ENCODE assay signal across 24 mouse cellular contexts in genomic region chr15:78462981-78463380, GRCm38 (mm10). TPM values are rescaled to one million over a fixed set of nuclear protein-coding genes. Genes with fewer than 3 reads are reported as not detected.
DNase-seq lines count a peak whose midpoint lies in the region; ATAC-seq and TF ChIP-seq lines count a peak whose summit lies in the region.
"Had no signal": no experiment of that assay in that cellular context is flagged by ENCODE, and none has a peak within 500 bp of the region (broad histone marks: within the 10 kb centered on the region; RNA-seq: fewer than 3 reads in every experiment).

No protein-coding gene starts in this region.

- no peak for ATAC-seq in lung, embryonic 14.5 days (ENCODE audit: insufficient read depth)
- peak; percentile 54 for ATAC-seq in megakaryocyte-erythroid progenitor cell, adult 5-6 weeks (replicated peaks; ENCODE audit: low FRiP score, low TSS enrichment, poor library complexity, severe bottlenecking)
- ATAC-seq in liver, embryonic 11.5 days (replicated peaks; ENCODE audit: low FRiP score) = no peak
- ATAC-seq: intestine, postnatal 0 days had no signal

- no peak for TF ChIP-seq POLR2A in lung, adult 2 months (IDR thresholded peaks at IDR 0.05; ENCODE audit: borderline replicate concordance, extremely low read depth, low read depth, low read length)

- WGBS in lung, embryonic 14.5 days = 37% methylated on average over 2 of the region's 2 CpGs
- 25% methylated on average over 2 of the region's 2 CpGs for WGBS in lung, adult 2 months
- 44% methylated on average over 2 of the region's 2 CpGs for WGBS in liver, embryonic 11.5 days
- 71% methylated on average over 2 of the region's 2 CpGs for WGBS in limb, embryonic 10.5 days

- DNase-seq in lung, embryonic 14.5 days = no peak
- no peak for DNase-seq in lung, adult 2 months
- DNase-seq in T-cell, adult 2 months (ENCODE audit: low spot score) = peak; percentile 70
- DNase-seq in thymus, postnatal 25 days = peak; percentile 50
- DNase-seq in cerebellum, postnatal 14 days = no peak
- DNase-seq in liver, embryonic 11.5 days (ENCODE audit: low spot score) = no peak
- no peak for DNase-seq in limb, embryonic 10.5 days (ENCODE audit: low spot score)
- DNase-seq: adrenal gland, postnatal 36 days; cerebellum, adult 11-12 months; gastrocnemius, adult 2 months; lung, postnatal 36 days; retina, postnatal 1 day had no signal

- H3K9me3 ChIP-seq in lung, embryonic 14.5 days (ENCODE audit: low read depth, low read length) = no peaks in the 10 kb centered on the region
- no peaks in the 10 kb centered on the region for H3K9me3 ChIP-seq in liver, embryonic 11.5 days (ENCODE audit: control insufficient read depth, low read length)
- H3K9me3 ChIP-seq in limb, embryonic 10.5 days (replicated peaks) = no peaks in the 10 kb centered on the region
- H3K9me3 ChIP-seq: embryonic facial prominence, embryonic 10.5 days; heart, embryonic 12.5 days; kidney, embryonic 15.5 days had no signal

- TF ChIP-seq CTCF in lung, embryonic 14.5 days (IDR thresholded peaks at IDR 0.05; ENCODE audit: low read depth) = 0 out of 2 replicates have a peak, but pooled peaks have one; percentile 7
- no peak for TF ChIP-seq CTCF in lung, adult 2 months (IDR thresholded peaks at IDR 0.05; ENCODE audit: insufficient read depth, low read length)

- H3K4me2 ChIP-seq in lung, embryonic 14.5 days = no peak overlapping the region
- no peak overlapping the region for H3K4me2 ChIP-seq in liver, embryonic 11.5 days
- H3K4me2 ChIP-seq: heart, embryonic 12.5 days; hindbrain, embryonic 14.5 days; kidney, embryonic 15.5 days; midbrain, embryonic 11.5 days had no signal

- no peak overlapping the region for H3K9ac ChIP-seq in lung, embryonic 14.5 days
- H3K9ac ChIP-seq in liver, embryonic 11.5 days (ENCODE audit: low read depth, low read length) = no peak overlapping the region
- H3K9ac ChIP-seq: heart, embryonic 12.5 days; hindbrain, embryonic 14.5 days; kidney, embryonic 15.5 days had no signal

- no peaks in the 10 kb centered on the region for H3K27me3 ChIP-seq in lung, embryonic 14.5 days (ENCODE audit: insufficient read depth, low read length)
- H3K27me3 ChIP-seq in liver, embryonic 11.5 days (replicated peaks; ENCODE audit: control insufficient read depth, insufficient read depth, low read length) = no peaks in the 10 kb centered on the region
- H3K27me3 ChIP-seq in limb, embryonic 10.5 days (ENCODE audit: low read depth, poor library complexity, severe bottlenecking) = no peaks in the 10 kb centered on the region
- H3K27me3 ChIP-seq: kidney, embryonic 15.5 days had no signal

- H3K36me3 ChIP-seq in lung, embryonic 14.5 days (ENCODE audit: insufficient read depth) = no peaks in the 10 kb centered on the region
- no peaks in the 10 kb centered on the region for H3K36me3 ChIP-seq in liver, embryonic 11.5 days (ENCODE audit: control insufficient read depth, insufficient read depth, low read length)
- H3K36me3 ChIP-seq in limb, embryonic 10.5 days = no peaks in the 10 kb centered on the region
- H3K36me3 ChIP-seq: embryonic facial prominence, embryonic 10.5 days; heart, embryonic 12.5 days; kidney, embryonic 15.5 days had no signal

- H3K27ac ChIP-seq in lung, embryonic 14.5 days (ENCODE audit: low read depth) = no peak overlapping the region
- no peak overlapping the region for H3K27ac ChIP-seq in liver, embryonic 11.5 days (ENCODE audit: low read depth, low read length)
- no peak overlapping the region for H3K27ac ChIP-seq in limb, embryonic 10.5 days
- H3K27ac ChIP-seq: embryonic facial prominence, embryonic 10.5 days; gastrocnemius, adult 2 months; hindbrain, embryonic 14.5 days; kidney, embryonic 15.5 days; stomach, postnatal 0 days had no signal

- H3K4me3 ChIP-seq in lung, embryonic 14.5 days (ENCODE audit: low read depth, low read length) = no peak overlapping the region
- H3K4me3 ChIP-seq in lung, adult 2 months (replicated peaks; ENCODE audit: extremely low read depth, low read depth, low read length) = no peak overlapping the region
- H3K4me3 ChIP-seq in liver, embryonic 11.5 days (ENCODE audit: low read depth, low read length) = no peak overlapping the region
- H3K4me3 ChIP-seq in limb, embryonic 10.5 days = no peak overlapping the region
- H3K4me3 ChIP-seq: embryonic facial prominence, embryonic 10.5 days; gastrocnemius, adult 2 months; heart, embryonic 12.5 days; kidney, embryonic 15.5 days had no signal

- no peaks in the 10 kb centered on the region for H3K4me1 ChIP-seq in lung, embryonic 14.5 days (ENCODE audit: insufficient read depth)
- no peaks in the 10 kb centered on the region for H3K4me1 ChIP-seq in lung, adult 2 months (ENCODE audit: control insufficient read depth, insufficient read depth, low read length)
- no peaks in the 10 kb centered on the region; the same call in 1 of the 2 replicates for H3K4me1 ChIP-seq in liver, embryonic 11.5 days (replicated peaks; ENCODE audit: control insufficient read depth, insufficient read depth, low read length)
- no peaks in the 10 kb centered on the region for H3K4me1 ChIP-seq in limb, embryonic 10.5 days
- H3K4me1 ChIP-seq: embryonic facial prominence, embryonic 10.5 days; kidney, embryonic 15.5 days had no signal

RNA-seq across cellular contexts. Expression of gene Tmprss6, which starts 5.5 kb away (rescaled TPM):
- polyA plus RNA-seq in lung, embryonic 14.5 days (2014; fragmentation: Nextera tagmentation; extraction: Ambion mirVana) = 0.18 and 0.37 TPM in 2 replicates
- 0.33 and 1.2 TPM in 2 replicates for polyA plus RNA-seq in lung, adult 2 months (2012; rRNA removed)
- total RNA-seq in megakaryocyte-erythroid progenitor cell, adult 5-6 weeks (2014; fragmentation: Nextera tagmentation) = 0.96 TPM in 1 of 2 replicates, not detected in the other
- 0.46 TPM in 1 of 2 replicates, not detected in the other for total RNA-seq in megakaryocyte-erythroid progenitor cell, adult 5-6 weeks (2017)
- 7.0 and 7.9 TPM in 2 replicates for polyA plus RNA-seq in liver, embryonic 11.5 days (2014; fragmentation: Nextera tagmentation; extraction: Ambion mirVana)
- 0.06 TPM in 1 of 2 replicates, not detected in the other for polyA plus RNA-seq in limb, embryonic 10.5 days (2016; fragmentation: Nextera tagmentation; extraction: Ambion mirVana)
- total RNA-seq: gastrocnemius, adult 2 months; granulocyte monocyte progenitor cell, adult 5-6 weeks; heart, postnatal 25 days; left cerebral cortex, postnatal 10 days had no signal

RNA-seq across cellular contexts. Expression of gene Il2rb, which starts 32.1 kb away (rescaled TPM):
- 0.12 TPM in 1 of 2 replicates, not detected in the other for polyA plus RNA-seq in lung, embryonic 14.5 days (2014; fragmentation: Nextera tagmentation; extraction: Ambion mirVana)
- 11.0 and 12.8 TPM in 2 replicates for polyA plus RNA-seq in lung, adult 2 months (2012; rRNA removed)
- total RNA-seq in megakaryocyte-erythroid progenitor cell, adult 5-6 weeks (2014; fragmentation: Nextera tagmentation) = 8.6 and 18.4 TPM in 2 replicates
- 0.88 and 9.5 TPM in 2 replicates for total RNA-seq in megakaryocyte-erythroid progenitor cell, adult 5-6 weeks (2017)
- polyA plus RNA-seq in liver, embryonic 11.5 days (2014; fragmentation: Nextera tagmentation; extraction: Ambion mirVana) = 0.07 and 0.31 TPM in 2 replicates
- polyA plus RNA-seq in limb, embryonic 10.5 days (2016; fragmentation: Nextera tagmentation; extraction: Ambion mirVana) = 0.04 TPM in 1 of 2 replicates, not detected in the other
- total RNA-seq: gastrocnemius, adult 2 months; granulocyte monocyte progenitor cell, adult 5-6 weeks had no signal
- polyA plus RNA-seq: embryonic facial prominence, embryonic 10.5 days; forebrain, embryonic 11.5 days; heart, embryonic 12.5 days; midbrain, embryonic 11.5 days had no signal

RNA-seq across cellular contexts. Expression of gene Kctd17, which starts 34.6 kb away (rescaled TPM):
- polyA plus RNA-seq in lung, embryonic 14.5 days (2014; fragmentation: Nextera tagmentation; extraction: Ambion mirVana) = 51.8 and 53.9 TPM in 2 replicates
- polyA plus RNA-seq in lung, adult 2 months (2012; rRNA removed) = 114 and 128 TPM in 2 replicates
- 0.82 TPM in 1 of 2 replicates, not detected in the other for total RNA-seq in megakaryocyte-erythroid progenitor cell, adult 5-6 weeks (2014; fragmentation: Nextera tagmentation)
- total RNA-seq in megakaryocyte-erythroid progenitor cell, adult 5-6 weeks (2017) = 2.2 TPM in 1 of 2 replicates, not detected in the other
- 17.1 and 19.2 TPM in 2 replicates for polyA plus RNA-seq in liver, embryonic 11.5 days (2014; fragmentation: Nextera tagmentation; extraction: Ambion mirVana)
- 42.8 and 49.9 TPM in 2 replicates for polyA plus RNA-seq in limb, embryonic 10.5 days (2016; fragmentation: Nextera tagmentation; extraction: Ambion mirVana)

RNA-seq across cellular contexts. Expression of gene Mpst, which starts 56.8 kb away (rescaled TPM):
- 3.3 and 3.5 TPM in 2 replicates for polyA plus RNA-seq in lung, embryonic 14.5 days (2014; fragmentation: Nextera tagmentation; extraction: Ambion mirVana)
- polyA plus RNA-seq in lung, adult 2 months (2012; rRNA removed) = 136 and 145 TPM in 2 replicates
- 18.7 and 23.2 TPM in 2 replicates for total RNA-seq in megakaryocyte-erythroid progenitor cell, adult 5-6 weeks (2014; fragmentation: Nextera tagmentation)
- total RNA-seq in megakaryocyte-erythroid progenitor cell, adult 5-6 weeks (2017) = 37.0 and 41.1 TPM in 2 replicates
- polyA plus RNA-seq in liver, embryonic 11.5 days (2014; fragmentation: Nextera tagmentation; extraction: Ambion mirVana) = 5.1 TPM in 2 replicates
- polyA plus RNA-seq in limb, embryonic 10.5 days (2016; fragmentation: Nextera tagmentation; extraction: Ambion mirVana) = 1.1 and 2.1 TPM in 2 replicates

RNA-seq across cellular contexts. Expression of gene Tst, which starts 57.3 kb away (rescaled TPM):
- 51.9 and 53.5 TPM in 2 replicates for polyA plus RNA-seq in lung, embryonic 14.5 days (2014; fragmentation: Nextera tagmentation; extraction: Ambion mirVana)
- polyA plus RNA-seq in lung, adult 2 months (2012; rRNA removed) = 122 and 136 TPM in 2 replicates
- 6.4 and 10.2 TPM in 2 replicates for total RNA-seq in megakaryocyte-erythroid progenitor cell, adult 5-6 weeks (2014; fragmentation: Nextera tagmentation)
- 0.80 and 2.1 TPM in 2 replicates for total RNA-seq in megakaryocyte-erythroid progenitor cell, adult 5-6 weeks (2017)
- polyA plus RNA-seq in liver, embryonic 11.5 days (2014; fragmentation: Nextera tagmentation; extraction: Ambion mirVana) = 95.3 and 98.9 TPM in 2 replicates
- polyA plus RNA-seq in limb, embryonic 10.5 days (2016; fragmentation: Nextera tagmentation; extraction: Ambion mirVana) = 8.1 and 8.5 TPM in 2 replicates

Comparison
In these comparisons a context has a peak if more than half of its experiments do, and no peak if none do; other contexts are left out.
1. DNase-seq: peak in T-cell, adult 2 months (single experiment) and thymus, postnatal 25 days (single experiment); none in lung, embryonic 14.5 days (single experiment), lung, adult 2 months (single experiment), cerebellum, postnatal 14 days (0 of 2), liver, embryonic 11.5 days (single experiment) and limb, embryonic 10.5 days (single experiment).